Mouse (Mus musculus): ENCODE data around the gene Gm44502.
"Not testable (repeated sequence)": the region's sequence is repeated elsewhere in the genome, so short reads cannot be mapped to it uniquely, and the experiment has no call there.

Gene Gm44502

GRCm38 (mm10) chr15:89453865-89454478 is 24.5 kb upstream of the Gm44502 start, which contains the start of gene Mapk8ip2:
Mapk8ip2 (plus strand) TSS chr15:89453913.
- peak; percentile 59 for DNase-seq (ENCODE audit: extremely low spot score, low spot score)

- peak; percentile 72 for DNase-seq (ENCODE audit: extremely low spot score, low spot score)
These were observed 23.7 kb upstream of the Gm44502 start for GRCm38 (mm10) chr15:89452906-89453864.

GRCm38 (mm10) chr15:89442486-89443070 is 13.1 kb upstream of the Gm44502 start:
- no peak for DNase-seq (ENCODE audit: extremely low spot score, low spot score)

GRCm38 (mm10) chr15:89435878-89436277 is 6.4 kb upstream of the Gm44502 start:
- no peak for DNase-seq (ENCODE audit: extremely low spot score, low spot score)

- no peak for DNase-seq (ENCODE audit: extremely low spot score, low spot score)
These were observed 4.6 kb upstream of the Gm44502 start for GRCm38 (mm10) chr15:89434136-89434535.

- no peak for DNase-seq (ENCODE audit: extremely low spot score, low spot score)
These were observed 3.5 kb upstream of the Gm44502 start for GRCm38 (mm10) chr15:89432946-89433345.

- DNase-seq (ENCODE audit: extremely low spot score, low spot score): no peak
These were observed 2.3 kb upstream of the Gm44502 start for GRCm38 (mm10) chr15:89431806-89432205.

- DNase-seq (ENCODE audit: extremely low spot score, low spot score): no peak
These were observed 1.8 kb upstream of the Gm44502 start for GRCm38 (mm10) chr15:89431271-89431670.

GRCm38 (mm10) chr15:89430771-89431170 is 1.3 kb upstream of the Gm44502 start:
- not testable (repeated sequence) for DNase-seq (ENCODE audit: extremely low spot score, low spot score)

GRCm38 (mm10) chr15:89430341-89430740 is 845 bp upstream of the Gm44502 start:
- no peak for DNase-seq (ENCODE audit: extremely low spot score, low spot score)

- no peak for DNase-seq (ENCODE audit: extremely low spot score, low spot score)
These were observed 610 bp downstream of the Gm44502 start for GRCm38 (mm10) chr15:89428821-89429351.

- DNase-seq (ENCODE audit: extremely low spot score, low spot score): no peak
These were observed 1.2 kb downstream of the Gm44502 start for GRCm38 (mm10) chr15:89428136-89428790.

- no peak for DNase-seq (ENCODE audit: extremely low spot score, low spot score)
These were observed 2.8 kb downstream of the Gm44502 start for GRCm38 (mm10) chr15:89426716-89427115.

GRCm38 (mm10) chr15:89425711-89426121 is 3.8 kb downstream of the Gm44502 start, which contains the start of gene Cpt1b:
Cpt1b (minus strand) TSS chr15:89425863.
- no peak for DNase-seq (ENCODE audit: extremely low spot score, low spot score)

GRCm38 (mm10) chr15:89424621-89425020 is 4.9 kb downstream of the Gm44502 start:
- no peak for DNase-seq (ENCODE audit: extremely low spot score, low spot score)

GRCm38 (mm10) chr15:89421938-89422337 is 7.6 kb downstream of the Gm44502 start:
- no peak for DNase-seq (ENCODE audit: extremely low spot score, low spot score)

- no peak for DNase-seq (ENCODE audit: extremely low spot score, low spot score)
These were observed 14.2 kb downstream of the Gm44502 start for GRCm38 (mm10) chr15:89415282-89415681.

- DNase-seq (ENCODE audit: extremely low spot score, low spot score): no peak
These were observed 19.4 kb downstream of the Gm44502 start, which contains the start of gene Syce3 for GRCm38 (mm10) chr15:89410118-89410517. Syce3 (minus strand) TSS chr15:89410503.

- DNase-seq (ENCODE audit: extremely low spot score, low spot score): no peak
These were observed 22.8 kb downstream of the Gm44502 start for GRCm38 (mm10) chr15:89406691-89407090.

- DNase-seq (ENCODE audit: extremely low spot score, low spot score): no peak
These were observed 24.5 kb downstream of the Gm44502 start for GRCm38 (mm10) chr15:89404831-89405623.

All from neural tube, embryonic 10.5 days (tissue).